Mouse (Mus musculus): ENCODE data around the gene Cyp2t4.

DNA sequence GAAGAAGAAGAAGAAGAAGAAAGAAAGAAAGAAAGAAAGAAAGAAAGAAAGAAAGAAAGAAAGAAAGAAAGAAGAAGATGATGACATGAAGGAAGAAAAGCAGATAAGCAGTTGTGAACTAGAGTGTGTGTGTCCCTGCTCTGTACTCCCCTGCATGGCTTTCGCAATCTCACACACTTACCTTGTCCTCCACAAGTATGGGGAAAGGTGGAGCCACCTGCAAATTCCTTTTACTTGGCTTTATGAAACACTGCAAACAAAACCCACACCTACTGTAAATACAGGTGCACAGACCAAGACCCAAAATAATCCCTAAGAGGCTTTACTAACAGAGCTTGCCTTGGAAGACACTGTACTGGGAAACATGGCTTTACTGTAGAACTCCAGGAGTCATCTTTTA is 42.5 kb upstream of the Cyp2t4 start:
- TF ChIP-seq POLR2A (IDR thresholded peaks at IDR 0.05; ENCODE audit: insufficient read length, low read depth) (no peak), E2F4 (IDR thresholded peaks at IDR 0.05; ENCODE audit: insufficient read depth) (no peak), MYOG (IDR thresholded peaks at IDR 0.05; ENCODE audit: control insufficient read depth in 1 of 3, insufficient read depth in 1 of 3, insufficient read length in 2 of 3, low read depth in 2 of 3) (no peak)

Measured in myocyte (in vitro differentiated cells).